Mouse (Mus musculus) left cerebral cortex, adult 2 months (tissue): ENCODE data around the gene Npy5r. TPM values are rescaled to one million over a fixed set of nuclear protein-coding genes. Genes with fewer than 3 reads are reported as not detected.

Experiments
- DNase-seq, 2 experiments: peaks; one replicate each; pipeline ENCODE4 v3.0.0; 2021 to 2022; ENCODE audit warnings: low spot score in 2 of 2, mixed read lengths in 1 of 2; ENCODE audit errors: extremely low spot score in 1 of 2
- H3K27ac ChIP-seq: fragments of 200-600 bp; 2 replicates; pipeline ENCODE4 v1.8.1; 2022
- H3K4me3 ChIP-seq: fragments of 200-600 bp; 2 replicates; pipeline ENCODE4 v1.8.1; 2022
- CTCF ChIP-seq: fragments of 200-600 bp; IDR thresholded peaks from 2 replicates; pipeline ENCODE4 v1.8.1; 2022; ENCODE audit warnings: antibody characterized with exemption, mild to moderate bottlenecking, moderate library complexity
- intact Hi-C: fragments of 180-260 bp; cut with DNase I; formaldehyde crosslinking; loops from one replicate; pipeline ENCODE4 v1.15.1; 2025
- long read RNA-seq, 2 experiments: library from polyadenylated mRNA; stranded (forward); transcript quantifications; one replicate each; pipeline ENCODE4 v2.0.0; 2021; ENCODE audit warnings: borderline mapping rate in 2 of 2
- total RNA-seq, 2 experiments: library from RNA; stranded (reverse); gene quantifications; 2 replicates each; pipeline ENCODE4 v1.2.3; 2021

Gene Npy5r
- total RNA-seq, result 1 to 10 TPM; 6.3 to 6.8 TPM
- long read RNA-seq, experiment 1, partial matches to known transcripts, result 0 of 4 reads
- long read RNA-seq, experiment 1, other reads (novel, unspliced or antisense), result 0 of 4 reads
- long read RNA-seq, experiment 2, partial matches to known transcripts, result 0 of 3 reads
- long read RNA-seq, experiment 2, other reads (novel, unspliced or antisense), result 0 of 3 reads

DNA sequence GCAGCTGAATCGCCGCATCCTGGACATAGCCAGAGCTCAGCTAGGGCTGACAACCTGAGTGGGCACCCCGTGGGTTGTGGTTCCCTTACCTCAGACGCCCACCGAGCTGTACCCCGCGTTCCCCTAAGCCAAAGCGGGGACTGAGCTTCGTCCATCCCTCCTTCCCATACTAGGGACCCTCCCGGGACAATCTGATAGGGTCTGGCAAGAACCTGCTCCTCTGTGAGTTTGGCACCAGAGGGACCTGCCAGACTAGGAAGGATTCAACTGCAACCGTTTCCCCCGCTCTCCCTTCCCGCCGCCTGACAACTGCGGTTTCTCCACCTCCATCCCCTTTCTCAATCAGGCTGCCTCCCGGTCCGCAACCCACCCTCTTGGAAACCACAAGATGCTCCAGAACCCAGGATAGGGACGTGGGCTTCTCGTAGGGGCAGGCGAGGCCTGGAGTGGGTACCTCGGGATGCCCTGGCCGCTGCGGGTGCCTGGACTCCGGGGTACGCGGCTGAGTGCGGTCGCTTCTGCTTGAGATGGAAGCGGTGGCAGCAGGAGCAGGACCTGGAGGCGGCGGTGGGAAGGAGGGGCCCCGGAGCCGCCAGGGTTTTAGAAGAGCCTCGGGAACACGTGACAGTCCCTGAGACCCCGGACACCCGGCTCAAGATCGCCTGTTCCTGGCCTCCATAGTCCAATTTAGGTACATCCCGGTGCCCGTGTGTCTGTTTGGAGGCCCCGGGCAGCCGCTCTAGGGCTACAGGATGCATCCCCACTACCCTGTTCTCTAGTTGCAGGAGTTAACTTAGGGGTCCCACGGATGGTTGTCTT is at the start of gene Npy5r:
Gene Npy5r (minus strand): TSS at position 618 of the 819 bp plus-strand sequence.
- peak within 1 kb of the TSS; percentile 72 for H3K4me3 ChIP-seq
- peak; percentile 44 to 54 for DNase-seq
- intact Hi-C loops, result no loop called here
- no peak for TF ChIP-seq CTCF
- H3K27ac ChIP-seq, result peak within 1 kb of the TSS; percentile 93

DNA sequence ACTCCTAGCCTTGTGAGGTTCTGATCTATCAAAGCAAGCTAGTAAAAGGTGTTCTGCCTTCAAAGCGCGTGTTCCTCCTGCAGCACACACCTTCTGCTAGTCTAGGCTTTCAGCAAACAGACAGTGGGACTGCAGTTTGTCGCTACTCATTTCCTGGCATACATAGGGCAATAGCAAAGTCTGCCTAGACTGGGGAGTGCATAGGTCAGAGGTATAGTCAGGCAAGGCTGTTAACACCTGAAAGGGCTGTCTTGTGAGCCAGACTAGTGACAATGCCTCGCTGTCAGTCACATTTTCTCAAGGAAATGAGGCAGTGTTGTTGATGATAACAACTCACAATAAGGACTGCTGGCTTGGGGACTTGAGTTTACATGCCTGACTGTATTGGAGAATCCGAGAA is 44.0 kb upstream of the Npy5r start:
- no peak for DNase-seq
- intact Hi-C loops, result no loop called here
- no peak for TF ChIP-seq CTCF
- Histone ChIP-seq H3K27ac (no peak overlapping the region), H3K4me3 (no peak overlapping the region)

DNA sequence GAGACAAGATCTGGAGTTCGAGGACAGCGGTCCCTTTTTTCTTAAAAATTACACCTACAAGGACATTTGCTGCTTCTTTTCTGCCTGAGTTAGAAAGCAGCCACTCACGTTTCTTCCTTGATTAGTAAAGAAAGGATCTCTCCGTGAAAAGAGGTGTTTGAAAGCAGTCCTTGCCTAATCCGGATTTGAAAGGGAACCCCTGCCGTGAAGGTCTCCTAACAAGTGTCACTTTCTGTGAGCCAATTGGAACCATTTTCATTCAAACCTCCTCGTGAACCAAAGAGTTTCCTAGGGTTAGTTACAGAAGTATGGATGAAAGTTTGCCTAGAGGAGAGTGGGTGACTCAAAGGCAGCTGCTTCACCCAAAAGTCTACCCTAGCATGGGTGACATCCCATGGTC is 41.5 kb upstream of the Npy5r start:
- TF ChIP-seq CTCF, result no peak
- no peak for DNase-seq
- intact Hi-C loops, result no loop called here
- Histone ChIP-seq H3K27ac (no peak overlapping the region), H3K4me3 (no peak overlapping the region)

DNA sequence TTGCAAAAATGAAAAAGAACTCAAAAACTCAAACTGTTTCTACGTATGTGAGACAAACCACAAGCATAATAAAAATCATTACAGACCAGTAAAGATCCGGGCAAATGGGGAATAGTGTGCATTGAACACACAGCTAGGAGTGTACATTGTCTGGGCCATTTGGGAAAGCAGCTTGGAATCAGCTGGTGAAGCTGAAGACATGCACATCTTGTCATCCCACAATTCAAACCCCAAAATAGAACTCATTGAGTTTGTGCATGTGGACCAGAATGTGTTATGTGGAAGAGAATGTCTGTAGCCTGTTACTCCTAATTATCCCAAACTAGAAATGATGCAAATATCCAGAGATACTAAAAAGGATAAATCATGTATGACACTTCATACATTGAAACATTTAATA is 34.9 kb upstream of the Npy5r start:
- TF ChIP-seq CTCF, result no peak
- intact Hi-C loops, result no loop called here
- no peak for DNase-seq
- Histone ChIP-seq H3K27ac (no peak overlapping the region), H3K4me3 (no peak overlapping the region)

DNA sequence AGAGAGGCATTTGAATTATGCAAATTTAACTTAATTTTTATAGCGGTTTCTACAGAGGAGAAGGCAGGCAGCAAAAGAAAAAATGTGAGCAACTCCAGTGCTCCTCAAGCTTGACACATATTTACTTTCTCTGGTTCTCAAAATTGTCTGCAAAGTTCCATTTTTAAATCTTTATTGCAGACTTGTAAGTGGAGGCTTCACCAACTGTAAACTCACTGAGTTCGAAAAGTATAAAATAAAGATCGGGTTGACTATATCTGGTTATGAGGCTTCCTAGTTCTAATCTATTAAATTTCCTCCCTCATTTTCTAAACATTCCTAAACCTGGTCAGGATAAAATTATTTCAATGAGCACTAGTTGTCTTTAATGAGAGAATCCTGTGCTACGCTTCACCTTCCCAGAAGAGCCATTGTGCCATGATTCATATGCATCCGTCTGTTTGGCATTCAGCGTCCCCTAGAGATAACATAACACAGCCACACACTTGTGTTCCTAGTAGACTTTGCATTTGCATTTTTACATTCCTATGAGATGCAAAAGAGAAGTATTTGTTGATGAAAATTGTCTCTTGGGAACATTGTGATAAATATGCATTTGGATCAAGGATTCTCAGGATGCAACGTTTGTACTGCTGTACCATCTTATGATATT is 26.5 kb upstream of the Npy5r start:
- Histone ChIP-seq H3K27ac (no peak overlapping the region), H3K4me3 (no peak overlapping the region)
- no peak for DNase-seq
- intact Hi-C loops, result no loop called here
- TF ChIP-seq CTCF, result no peak

DNA sequence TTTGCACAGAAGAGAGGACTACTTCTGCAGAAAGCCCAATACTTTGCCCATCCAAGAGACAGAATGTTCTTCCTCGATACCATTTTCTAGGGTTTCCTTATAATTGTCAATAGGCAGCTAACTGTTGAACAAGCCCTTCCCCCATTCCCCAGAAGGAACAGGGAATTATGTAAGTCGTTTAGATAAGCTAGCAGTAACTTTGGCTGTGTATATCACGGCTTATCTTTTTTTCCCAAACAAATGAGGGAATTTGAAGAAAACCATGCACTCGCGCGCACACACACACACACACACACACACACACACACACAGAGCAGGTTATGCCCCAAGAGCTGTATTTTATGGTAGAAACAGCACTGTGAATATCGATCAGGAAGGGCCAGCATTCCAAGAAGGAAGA is 10.9 kb upstream of the Npy5r start:
- DNase-seq, result no peak

DNA sequence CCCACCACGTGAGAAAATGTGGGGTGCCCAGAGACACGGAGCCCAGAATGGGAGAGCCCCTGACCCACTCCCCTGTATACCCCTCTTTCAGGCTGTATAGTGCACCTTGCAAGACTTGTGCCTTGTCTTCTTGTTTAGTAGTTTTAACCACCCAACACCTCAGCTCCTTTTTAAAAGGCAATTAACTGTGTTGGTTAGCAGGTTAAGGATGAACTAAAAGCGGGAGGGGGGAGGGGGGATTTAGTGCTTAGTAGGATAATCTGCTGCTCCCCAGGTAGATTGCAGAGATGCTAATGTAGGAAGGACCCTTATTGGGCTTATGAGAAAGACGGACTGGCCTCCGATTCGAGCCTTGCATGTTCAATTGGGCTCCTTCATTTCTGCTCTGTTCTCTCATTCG is 10.1 kb upstream of the Npy5r start:
- peak overlapping the region; percentile 58 for H3K4me3 ChIP-seq
- H3K27ac ChIP-seq, result peak overlapping the region; percentile 70
- no peak for DNase-seq
- intact Hi-C loops, result loop anchor here (5.0 kb wide), 4 partner anchors 74 to 709 kb away; no protein-coding TSS in a partner anchor
- no peak for TF ChIP-seq CTCF

More for the DNA sequence above, 10.9 kb upstream of the Npy5r start:
- peak overlapping the region; percentile 48; the same call in 1 of the 2 replicates for H3K27ac ChIP-seq
- H3K4me3 ChIP-seq, result peak overlapping the region; percentile 41
- no peak for TF ChIP-seq CTCF
- intact Hi-C loops, result loop anchor here (5.0 kb wide), 4 partner anchors 74 to 709 kb away; no protein-coding TSS in a partner anchor

DNA sequence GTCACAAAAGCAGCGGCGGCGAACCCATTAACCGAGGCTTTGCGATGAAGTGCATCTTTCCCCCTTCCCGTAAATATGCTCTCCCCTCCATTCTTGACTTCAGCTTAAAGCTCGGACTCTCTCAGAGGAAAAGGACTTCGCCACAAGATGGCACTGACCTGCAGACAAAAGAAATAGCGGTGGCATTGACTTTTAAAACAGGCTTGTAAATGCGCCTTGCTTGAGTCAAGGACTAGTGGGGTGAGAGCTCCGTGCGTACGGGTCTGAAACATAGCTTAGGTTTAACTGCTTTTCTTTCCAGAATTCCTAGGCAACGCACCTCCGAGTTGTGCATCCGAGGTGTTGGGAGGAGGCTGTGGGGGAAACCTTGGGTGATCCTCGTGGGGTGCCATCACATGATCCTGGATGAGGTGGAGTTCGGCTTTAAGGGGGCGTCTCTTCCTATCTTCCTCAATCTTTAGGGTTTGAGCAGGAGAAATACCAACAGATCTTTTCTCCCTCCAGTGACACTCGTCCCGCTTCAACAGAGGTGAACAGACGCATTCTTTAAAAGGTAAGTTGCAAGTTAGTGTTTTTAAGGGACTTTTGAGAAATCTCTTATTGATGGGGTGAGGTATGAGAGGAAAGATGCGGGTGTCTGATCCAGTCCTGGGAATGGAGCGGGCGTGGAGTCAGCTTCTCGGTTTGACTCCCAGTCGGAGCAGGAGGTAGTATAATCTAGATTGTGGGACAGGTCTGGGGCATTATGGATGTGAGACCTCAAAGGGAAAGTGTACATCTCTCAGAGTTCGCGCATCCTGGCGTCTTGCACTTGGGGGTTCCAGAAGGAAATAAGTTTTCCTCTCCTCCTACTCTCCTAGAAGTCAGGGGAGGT is 9.3 kb upstream of the Npy5r start, which contains the start of gene Npy1r:
Gene Npy1r (plus strand): TSS at position 223 of the 874 bp plus-strand sequence.
- peak within 1 kb of the TSS; percentile 58 for H3K4me3 ChIP-seq
- peak; percentile 54 to 61 for DNase-seq
- TF ChIP-seq CTCF, result peak; percentile 63
- peak within 1 kb of the TSS; percentile 70 for H3K27ac ChIP-seq
- intact Hi-C loops, result loop anchor here (1.0 to 5.0 kb wide), 7 partner anchors 75 to 710 kb away; partner anchors contain the start of gene Naf1

DNA sequence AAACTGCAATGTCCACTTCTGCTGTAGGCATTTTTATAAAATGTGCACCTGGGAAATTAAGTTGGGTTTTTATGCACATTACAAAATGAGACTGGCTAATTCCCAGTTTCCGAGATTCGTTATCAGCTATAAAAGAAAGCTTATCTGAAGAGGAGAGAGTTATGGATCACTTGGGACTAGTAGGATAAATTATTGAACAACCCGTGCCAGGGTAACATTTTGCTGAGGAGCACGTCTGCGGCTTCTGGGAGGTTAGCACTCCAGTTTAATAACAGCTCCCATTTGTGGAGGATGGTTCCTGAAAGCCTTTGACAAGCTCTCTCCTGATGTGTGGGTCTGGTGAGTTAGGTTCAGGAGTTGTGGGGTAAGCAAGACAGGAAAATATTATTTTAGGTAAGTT is 2.5 kb upstream of the Npy5r start:
- DNase-seq, result no peak
- Histone ChIP-seq H3K4me3 (no peak overlapping the region), H3K27ac (no peak overlapping the region)
- TF ChIP-seq CTCF, result no peak
- intact Hi-C loops, result no loop called here

DNA sequence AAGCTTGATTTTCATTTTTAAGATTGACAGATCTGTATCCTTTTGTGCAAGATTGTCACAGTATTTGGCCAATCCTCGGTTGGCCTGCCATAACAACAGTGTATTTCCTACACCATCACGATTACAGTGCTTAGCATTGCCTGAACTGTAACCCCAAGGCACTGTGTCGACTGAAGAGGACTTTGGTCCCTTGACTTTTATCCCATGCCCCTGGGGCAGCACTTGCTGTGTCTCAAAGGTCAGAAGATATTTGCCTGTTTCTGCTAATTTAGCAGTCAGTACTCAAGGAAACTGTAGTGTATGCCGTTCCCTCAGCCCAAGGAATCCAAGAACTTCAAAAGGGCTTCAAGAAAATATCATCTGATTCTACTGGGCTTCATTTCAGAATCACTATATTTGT is 871 bp upstream of the Npy5r start:
- no peak overlapping the region for H3K27ac ChIP-seq

DNA sequence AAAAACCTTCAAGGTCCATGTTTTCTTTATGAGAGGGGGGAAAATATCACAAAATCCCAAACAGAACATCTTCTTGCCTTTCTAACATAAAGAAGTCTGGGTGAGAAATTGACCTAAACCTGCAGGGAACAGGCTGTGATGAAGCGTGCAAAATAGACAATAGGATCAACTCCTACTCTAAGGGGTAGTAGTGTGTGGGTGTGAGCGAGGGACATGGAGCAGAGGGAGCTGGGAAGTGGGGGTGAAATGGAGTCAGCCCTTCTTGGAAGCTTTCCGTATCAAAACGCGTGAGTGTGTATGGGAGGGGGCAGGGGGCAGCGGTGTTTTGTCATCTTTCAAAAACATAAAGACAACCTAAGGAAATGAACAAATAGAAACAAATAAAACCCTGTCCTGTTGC is 467 bp upstream of the Npy5r start:
- peak in 1 of 2 experiments; percentile 11 for DNase-seq
- no peak for TF ChIP-seq CTCF
- peak overlapping the region; percentile 72 for H3K4me3 ChIP-seq
- peak overlapping the region; percentile 93 for H3K27ac ChIP-seq
- intact Hi-C loops, result no loop called here

More for the DNA sequence above, 871 bp upstream of the Npy5r start:
- no peak for DNase-seq
- intact Hi-C loops, result no loop called here
- no peak for TF ChIP-seq CTCF
- no peak overlapping the region for H3K4me3 ChIP-seq
